Mouse (Mus musculus): ENCODE measurements at regions not wholly inside any gene's neighbourhood (a gene's known extent, or its start where the extent isn't known, plus 50 kb on each side); places are given as distances from the start of the nearest gene placed in this dataset.

GRCm38 (mm10) chr3:49009211-49009967, 747.7 kb downstream of the Pcdh18 start:
- TF ChIP-seq POLR2A (IDR thresholded peaks at IDR 0.05; ENCODE audit: control insufficient read depth, low read depth, low read length) (no peak), CTCF (IDR thresholded peaks at IDR 0.05; ENCODE audit: control insufficient read depth, insufficient read depth, insufficient replicate concordance, low read depth, low read length) (no peak)

Measured in testis, adult 2 months (tissue).